Mouse (Mus musculus): ENCODE results near the gene Tagln2.

Gene Tagln2

DNA sequence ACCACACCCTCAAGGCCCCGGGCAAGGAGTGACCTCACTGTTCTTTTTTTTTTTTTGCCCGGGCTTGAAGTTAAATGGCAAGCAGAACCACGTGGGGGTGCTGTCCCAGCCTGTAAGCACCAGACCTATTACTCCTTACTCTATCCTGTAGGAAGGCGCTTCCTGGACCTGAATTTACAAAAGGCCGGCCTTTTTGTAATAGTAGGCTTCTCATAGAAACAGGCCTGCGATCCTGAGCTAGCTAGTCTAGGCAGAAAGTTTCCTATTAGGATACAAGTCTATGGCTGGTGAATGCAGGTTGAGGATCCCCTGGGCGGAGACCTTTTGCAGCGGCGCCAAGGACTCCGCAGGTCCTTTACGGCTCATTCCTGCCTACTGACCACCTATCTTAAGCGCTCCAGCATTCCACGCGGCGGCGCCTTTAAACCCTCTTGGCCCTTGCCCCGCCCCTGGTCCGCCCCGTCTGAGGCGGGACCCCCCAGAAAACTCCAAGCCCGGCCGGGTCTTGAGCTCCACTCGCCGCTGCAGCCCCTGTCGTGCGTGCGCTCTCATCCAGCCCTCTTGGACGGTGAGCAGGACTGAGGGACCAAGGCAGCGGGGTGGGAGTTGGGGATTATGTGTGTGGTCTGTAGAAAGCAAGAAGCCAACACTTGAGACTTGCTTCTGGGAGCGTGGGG, at the start of gene Tagln2:
Gene Tagln2, plus strand, starts transcription at position 283 of the 677 bp plus-strand sequence.
- CTCF ChIA-PET, result interaction anchor here (0.5 to 0.9 kb wide), 2 partner anchors 88 to 133 kb away, joined by 3 read pairs; partner anchors contain the start of gene Dusp23

DNA sequence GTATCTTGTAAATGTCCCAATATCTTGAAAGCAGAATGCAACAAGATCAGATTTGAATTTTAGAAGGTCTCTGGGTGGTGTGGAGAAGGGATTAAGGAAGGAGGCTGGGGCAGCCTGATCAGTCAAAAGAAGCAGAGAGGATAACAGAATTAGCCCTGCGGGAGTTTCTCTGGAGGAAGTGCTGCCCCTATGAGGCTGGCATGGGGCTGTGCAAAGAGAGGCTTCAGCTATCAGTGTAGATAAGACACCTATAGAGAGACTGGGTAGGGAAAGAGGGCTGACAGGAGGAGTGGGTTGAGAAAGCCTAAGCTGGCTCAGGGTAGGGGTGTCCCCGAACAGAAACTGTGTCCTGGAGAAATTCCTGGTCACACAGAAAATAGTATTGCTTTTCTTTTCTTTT, 49.6 kb upstream of the Tagln2 start:
- CTCF ChIA-PET, result no interaction called here

- CTCF ChIA-PET, result interaction anchor here (0.5 to 0.6 kb wide), 3 partner anchors 22 to 62 kb away, joined by 3 to 24 read pairs (median 4); partner anchors contain the start of gene Igsf9
These were observed 48.9 kb upstream of the Tagln2 start for GRCm38 (mm10) chr1:172450848-172451470.

DNA sequence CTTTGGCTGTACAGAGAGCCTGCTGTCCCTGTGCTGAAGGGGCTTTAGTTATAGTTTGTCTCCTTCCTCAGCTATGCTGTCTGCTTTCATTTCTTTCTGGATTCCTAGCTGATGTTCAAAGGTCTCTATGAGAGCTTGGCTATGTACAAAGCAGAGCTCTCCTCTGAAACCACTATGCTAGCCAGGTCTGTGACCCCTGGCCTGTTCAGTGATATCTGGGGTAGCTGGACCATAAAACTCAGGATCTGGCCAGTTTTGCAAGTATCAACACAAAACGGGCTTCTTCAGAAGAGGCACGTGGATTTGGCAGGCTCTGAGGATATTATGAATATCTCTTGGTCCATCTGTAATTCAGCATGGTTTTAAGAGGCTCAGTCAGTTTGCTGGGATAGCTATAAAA, 46.9 kb upstream of the Tagln2 start:
- CTCF ChIA-PET, result no interaction called here

- CTCF ChIA-PET, result no interaction called here
These were observed 46.0 kb upstream of the Tagln2 start for GRCm38 (mm10) chr1:172453810-172454209.

DNA sequence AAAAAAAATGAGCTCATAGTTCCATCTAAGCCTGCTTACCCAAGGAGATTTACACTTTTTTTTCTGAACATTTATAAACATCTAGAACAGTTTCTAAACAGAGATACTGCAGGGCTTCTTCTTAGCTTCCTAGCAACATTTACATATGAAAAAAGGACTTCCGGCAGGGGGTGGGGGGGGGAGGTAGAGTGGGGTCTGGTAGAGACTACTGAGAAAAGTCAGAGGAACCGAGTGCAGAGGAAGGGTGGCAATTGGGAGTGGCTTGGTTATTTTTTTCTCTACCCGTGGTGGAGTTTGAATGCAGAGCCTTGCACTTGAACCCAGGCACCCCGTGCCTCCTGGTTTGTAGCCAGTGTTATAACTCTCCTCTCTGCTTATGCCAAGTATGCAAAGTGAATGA, 44.4 kb upstream of the Tagln2 start:
- CTCF ChIA-PET, result interaction anchor here (0.6 kb wide), 1 partner anchor 17 kb away, joined by 3 read pairs; no protein-coding TSS in a partner anchor

- CTCF ChIA-PET, result interaction anchor here (0.6 to 0.7 kb wide), 2 partner anchors 8 to 1074 kb away, joined by 3 read pairs; no protein-coding TSS in a partner anchor
These were observed 43.7 kb upstream of the Tagln2 start for GRCm38 (mm10) chr1:172456001-172456677.

- CTCF ChIA-PET, result no interaction called here
These were observed 42.7 kb upstream of the Tagln2 start for GRCm38 (mm10) chr1:172457196-172457595.

DNA sequence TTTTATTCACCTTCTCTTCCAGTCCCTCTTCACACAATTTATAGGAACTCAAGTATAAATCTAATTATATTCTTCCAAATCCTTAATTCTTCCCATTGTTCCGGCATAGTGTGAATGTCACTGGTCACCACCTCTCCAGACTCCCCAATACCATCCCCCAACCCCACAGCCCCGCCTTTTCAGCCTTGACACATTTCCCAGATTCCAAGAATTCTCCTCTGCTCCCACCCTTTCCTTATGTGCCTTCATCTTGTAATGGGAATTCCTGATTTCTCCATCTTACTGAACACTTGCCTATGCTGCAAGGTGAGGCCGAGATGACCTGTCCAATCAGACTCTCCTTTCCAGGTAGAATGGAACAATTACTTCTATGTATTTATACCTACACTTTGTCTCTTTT, 41.8 kb upstream of the Tagln2 start:
- CTCF ChIA-PET, result no interaction called here

DNA sequence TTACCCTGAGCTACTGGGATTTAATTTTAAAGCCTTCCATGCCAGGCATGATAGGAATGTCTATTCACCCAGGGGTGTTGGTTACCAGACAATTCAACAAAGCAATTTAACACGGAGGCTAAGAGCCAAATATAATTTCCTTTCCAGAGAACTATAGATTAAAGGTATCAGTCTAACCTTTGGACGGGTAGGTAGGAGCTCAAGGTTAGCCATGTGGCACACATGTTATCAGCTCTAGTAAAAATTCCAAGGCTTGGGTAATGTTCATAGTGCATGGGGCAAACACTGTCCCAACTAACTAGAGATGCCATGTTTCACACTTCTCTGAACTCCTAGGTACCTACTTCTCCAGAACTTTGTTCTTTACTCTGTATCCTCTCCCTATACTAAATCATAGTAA, 38.2 kb upstream of the Tagln2 start:
- CTCF ChIA-PET, result no interaction called here

- CTCF ChIA-PET, result no interaction called here
These were observed 37.3 kb upstream of the Tagln2 start for GRCm38 (mm10) chr1:172462534-172462933.

DNA sequence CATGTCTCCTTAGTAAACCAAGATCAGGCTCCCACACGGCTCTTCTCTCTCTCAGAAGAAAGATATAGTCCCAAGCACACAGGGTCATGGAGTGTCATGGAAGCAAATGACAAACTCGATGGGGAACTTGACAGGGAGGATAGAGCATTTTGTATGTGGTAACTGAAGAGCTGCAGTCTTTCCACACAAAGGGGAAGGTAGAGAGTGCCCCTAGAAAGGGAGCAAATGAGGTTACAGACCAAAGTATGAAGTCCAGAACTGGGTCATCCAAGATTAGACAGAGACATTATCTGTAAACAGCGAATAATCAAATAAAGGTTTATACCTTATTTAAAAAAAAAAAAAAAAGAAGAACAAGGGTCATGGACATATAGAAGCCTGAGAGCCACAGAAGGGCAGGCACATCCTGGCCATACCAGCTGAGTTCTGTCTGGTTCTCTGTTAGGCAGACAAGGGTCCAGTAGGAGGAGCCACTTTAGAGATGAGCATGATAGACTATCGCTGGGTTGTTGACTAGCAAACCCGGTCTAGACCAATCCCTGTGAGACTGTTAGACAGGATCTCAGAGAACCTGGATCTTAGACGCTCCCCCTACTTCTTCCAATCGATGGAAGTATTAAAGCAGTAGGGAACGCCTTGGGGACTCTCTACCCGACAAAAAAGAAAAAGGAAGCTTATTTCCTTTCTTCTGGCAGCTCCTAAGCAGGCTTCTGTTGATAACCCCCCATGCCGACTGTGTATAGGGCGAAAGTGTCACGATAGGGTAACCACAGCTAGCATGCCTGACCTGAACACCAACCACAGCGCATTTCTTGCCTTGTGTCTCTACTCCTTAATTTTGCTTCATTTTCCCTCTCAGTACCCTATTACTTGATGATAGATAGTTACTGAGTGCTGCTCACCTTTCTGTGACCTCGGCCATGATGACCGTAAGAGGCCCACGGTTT, 36.2 kb upstream of the Tagln2 start:
- CTCF ChIA-PET, result no interaction called here

DNA sequence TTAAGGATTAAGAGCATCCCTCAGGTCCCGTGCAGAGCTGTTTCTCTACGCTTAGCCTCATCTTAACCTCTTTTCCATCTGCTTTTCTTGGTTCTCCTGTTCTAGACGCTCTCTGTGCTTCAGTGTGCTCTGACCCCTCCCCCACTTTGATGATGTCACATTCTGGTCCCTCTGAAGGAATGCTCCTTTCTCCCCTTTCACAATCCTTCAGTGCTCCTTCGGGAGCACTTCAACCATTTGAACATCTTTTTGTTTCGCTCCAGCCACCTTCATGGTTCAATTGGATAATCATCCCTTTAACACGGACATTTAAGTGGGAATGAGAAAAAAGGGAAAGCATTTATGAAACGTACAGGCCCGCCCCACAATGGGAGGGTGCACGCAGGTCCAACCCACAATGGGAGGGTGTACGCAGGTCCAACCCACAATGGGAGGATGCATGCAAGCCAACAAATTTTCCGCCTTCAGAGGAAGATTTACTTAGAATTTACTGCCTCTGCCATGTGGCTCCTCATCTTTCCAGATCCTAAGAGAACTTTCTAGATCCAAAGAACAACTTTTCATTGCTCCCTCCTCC, 31.5 kb upstream of the Tagln2 start:
- CTCF ChIA-PET, result no interaction called here

- CTCF ChIA-PET, result no interaction called here
These were observed 30.5 kb upstream of the Tagln2 start for GRCm38 (mm10) chr1:172469373-172469772.

GRCm38 (mm10) chr1:172469810-172470448, 29.9 kb upstream of the Tagln2 start:
- CTCF ChIA-PET, result interaction anchor here (0.7 kb wide), 1 partner anchor 61 kb away, joined by 5 read pairs; no protein-coding TSS in a partner anchor

GRCm38 (mm10) chr1:172472909-172473308, 26.9 kb upstream of the Tagln2 start:
- CTCF ChIA-PET, result no interaction called here

GRCm38 (mm10) chr1:172474196-172474595, 25.7 kb upstream of the Tagln2 start:
- CTCF ChIA-PET, result interaction anchor here (0.6 to 1.1 kb wide), 2 partner anchors 39 to 46 kb away, joined by 4 to 9 read pairs; partner anchors contain the start of gene Cfap45

- CTCF ChIA-PET, result interaction anchor here (0.5 to 1.1 kb wide), 2 partner anchors 38 to 49 kb away, joined by 4 to 9 read pairs; no protein-coding TSS in a partner anchor
These were observed 24.6 kb upstream of the Tagln2 start, which contains the start of gene Slamf9 for GRCm38 (mm10) chr1:172475054-172475741. Slamf9 (plus strand) TSS chr1:172475358.

DNA sequence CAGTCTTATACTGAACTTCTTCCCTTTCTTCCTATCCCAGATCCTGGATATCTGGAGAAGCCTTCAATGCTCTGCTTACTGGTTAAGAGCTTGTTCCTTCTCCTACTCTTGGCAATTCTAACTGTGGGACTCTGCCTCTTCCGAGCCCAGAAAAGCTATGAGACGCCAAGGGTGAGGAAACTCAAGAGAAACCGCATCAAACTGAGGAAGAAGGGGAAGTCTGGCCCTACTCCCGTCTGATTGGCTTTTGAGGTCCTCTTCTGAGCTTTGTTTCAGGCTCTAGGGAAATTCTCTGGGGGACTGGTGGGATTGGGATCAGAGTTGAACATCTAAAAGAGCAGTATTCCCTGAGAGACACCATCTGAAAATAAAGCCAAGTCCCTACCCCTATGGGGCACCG, 21.8 kb upstream of the Tagln2 start:
- CTCF ChIA-PET, result no interaction called here

- CTCF ChIA-PET, result no interaction called here
These were observed 19.5 kb upstream of the Tagln2 start for GRCm38 (mm10) chr1:172480376-172480775.
